Mouse (Mus musculus): Measurements from ENCODE around the gene Casp8.
"Not testable (repeated sequence)": the region's sequence is repeated elsewhere in the genome, so short reads cannot be mapped to it uniquely, and the experiment has no call there.

Gene Casp8

DNA sequence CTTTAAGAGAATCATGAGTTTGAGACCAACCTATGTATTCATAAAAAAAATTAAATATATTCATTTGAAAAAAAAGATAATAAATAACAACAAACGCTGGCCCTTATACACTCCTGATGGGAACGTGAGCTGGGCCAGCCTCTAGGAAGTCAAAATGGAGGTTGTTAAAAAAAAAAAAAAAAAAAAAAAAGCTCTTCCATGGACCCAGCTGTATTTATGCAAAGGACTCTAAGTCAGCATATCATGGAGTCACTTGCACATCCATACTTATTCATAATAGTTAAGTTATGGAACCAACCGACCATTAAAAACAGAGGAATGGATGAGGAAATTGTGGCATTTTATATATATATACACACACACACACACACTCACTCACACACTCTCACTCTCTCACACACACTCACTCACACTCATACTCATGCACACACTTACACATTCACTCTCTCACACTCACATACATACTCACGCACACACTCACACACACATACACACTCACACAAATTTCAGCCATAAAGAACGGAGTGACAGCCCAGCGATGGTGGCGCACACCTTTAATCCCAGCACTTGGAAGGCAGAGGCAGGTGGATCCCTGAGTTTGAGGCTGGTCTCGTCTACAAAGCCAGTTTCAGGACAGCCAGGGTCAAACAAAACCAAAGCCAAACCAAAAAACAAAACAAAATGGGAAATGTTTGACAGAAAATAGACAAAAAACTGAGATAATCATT lies 6.5 kb downstream of the Casp8 start:
- DNase-seq = no peak

DNA sequence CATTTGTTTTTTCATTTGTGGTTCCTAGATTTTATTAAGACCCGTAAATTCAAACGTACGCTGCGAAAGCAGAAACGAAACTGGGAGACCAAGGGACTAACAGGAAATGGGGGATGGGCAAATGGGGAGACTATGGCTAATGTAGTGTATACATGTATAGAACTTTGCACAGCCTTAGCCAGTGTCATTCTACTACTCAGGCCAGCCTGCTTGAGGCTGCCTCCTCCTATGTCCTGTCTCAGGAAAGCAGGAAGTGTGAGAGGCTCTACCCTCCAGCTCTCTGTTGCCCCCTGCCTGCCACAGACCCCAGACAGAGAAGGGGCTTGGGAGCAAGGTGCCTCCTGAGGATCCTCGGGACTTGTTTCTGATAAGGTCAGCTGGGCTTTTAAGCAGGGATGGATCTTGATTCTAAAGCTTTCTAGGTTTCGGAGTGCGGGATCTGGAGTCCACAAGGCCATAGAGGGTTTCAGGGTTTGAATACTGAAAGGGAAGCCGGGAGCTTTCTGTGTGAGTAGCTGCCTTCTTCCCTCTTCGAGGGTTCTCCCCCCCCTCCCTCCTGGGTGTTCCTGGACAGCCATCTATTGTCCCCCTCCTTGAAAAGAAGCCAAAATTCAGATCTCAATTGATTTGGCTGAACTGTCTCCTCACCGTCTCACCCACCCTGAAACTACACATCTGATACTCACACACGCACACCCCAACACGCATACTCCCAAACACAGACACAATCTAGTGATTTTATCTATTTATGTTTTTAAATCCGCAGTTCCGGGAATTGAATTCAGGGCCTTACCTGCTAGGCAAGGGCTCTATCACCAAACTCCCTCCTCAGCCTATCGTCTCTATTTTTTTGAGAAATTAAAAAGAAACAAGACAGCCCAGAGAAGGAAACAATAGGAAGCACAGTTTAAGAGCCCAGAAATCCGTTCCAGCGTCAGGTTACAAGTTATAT lies 7.4 kb downstream of the Casp8 start:
- DNase-seq = peak; percentile 74

DNA sequence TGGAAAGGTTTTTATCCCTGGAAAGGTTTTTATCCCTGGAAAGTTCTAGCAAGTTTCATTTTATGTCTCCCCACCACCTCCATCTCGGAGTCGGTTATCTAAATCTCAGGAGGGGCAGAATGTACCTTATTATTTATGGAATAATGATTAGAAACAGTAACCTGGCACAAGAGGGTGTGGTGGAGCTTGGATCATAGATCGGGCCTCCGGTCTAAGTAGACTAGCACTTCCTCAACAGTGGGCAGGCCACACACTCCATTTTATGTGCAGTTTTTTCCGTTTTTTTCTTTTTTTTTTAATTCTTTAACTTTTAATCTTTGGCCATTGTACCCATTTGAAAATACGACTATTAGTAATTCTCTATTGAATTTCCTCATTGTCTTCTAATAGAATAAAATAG lies 8.4 kb downstream of the Casp8 start:
- DNase-seq = no peak

DNA sequence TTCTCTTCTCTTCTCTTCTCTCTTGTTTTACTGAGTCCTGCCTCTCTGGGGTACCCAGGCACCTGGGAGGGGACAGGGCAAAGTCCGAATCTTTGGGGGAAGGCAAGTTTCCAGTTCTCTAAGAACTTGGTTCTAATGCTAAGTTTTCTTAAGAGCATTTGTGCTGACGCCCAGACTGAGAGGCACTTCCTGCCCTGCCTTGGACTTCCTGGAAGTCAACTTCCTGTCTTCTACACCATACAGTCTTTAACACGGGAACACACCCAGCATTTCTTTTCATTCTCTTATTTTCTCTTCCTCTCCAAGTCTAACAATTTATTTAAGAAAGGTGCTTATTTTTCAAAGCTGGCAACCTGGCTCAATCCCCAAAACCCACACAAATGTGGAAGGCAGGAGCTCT lies 11.5 kb downstream of the Casp8 start:
- DNase-seq = no peak

DNA sequence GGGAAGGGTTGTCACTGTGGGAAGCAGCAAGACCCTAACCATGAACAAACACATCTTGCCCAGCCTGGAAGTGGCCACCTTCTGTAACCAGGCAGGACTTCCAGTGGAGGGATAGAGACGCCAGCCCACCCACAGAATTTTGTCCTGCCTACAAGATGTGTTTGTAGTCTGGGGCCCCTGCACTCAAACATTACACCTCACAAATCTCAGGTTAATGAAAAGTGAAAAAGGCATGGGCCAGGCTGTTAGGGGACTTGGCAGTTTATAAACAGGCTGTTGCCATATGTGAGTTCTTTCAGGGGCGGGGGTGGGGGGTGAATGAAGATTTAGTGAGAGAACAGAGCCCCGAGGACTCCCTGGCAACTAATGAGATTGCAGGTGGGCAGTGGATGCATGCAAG lies 31.1 kb downstream of the Casp8 start:
- no peak for DNase-seq

DNA sequence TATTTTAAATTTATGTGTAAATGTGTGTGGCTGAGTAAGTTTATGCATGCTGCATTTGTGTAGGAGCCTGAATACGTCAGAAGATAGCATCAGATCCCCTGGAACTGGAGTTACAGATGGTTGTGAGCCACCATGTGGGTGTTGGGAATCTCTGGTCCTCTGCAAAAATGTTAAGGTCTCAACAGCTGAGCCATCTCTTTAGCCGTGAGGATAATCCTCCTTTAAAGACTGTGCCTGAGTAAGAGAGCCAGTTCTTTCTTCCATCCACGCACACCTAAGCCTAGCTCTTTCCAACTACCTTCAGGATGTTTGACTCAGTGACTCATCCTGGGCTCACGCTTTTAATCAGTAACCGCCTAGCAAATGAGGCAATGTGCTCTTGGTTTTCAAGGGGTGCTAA lies 35.6 kb downstream of the Casp8 start:
- no peak for DNase-seq

DNA sequence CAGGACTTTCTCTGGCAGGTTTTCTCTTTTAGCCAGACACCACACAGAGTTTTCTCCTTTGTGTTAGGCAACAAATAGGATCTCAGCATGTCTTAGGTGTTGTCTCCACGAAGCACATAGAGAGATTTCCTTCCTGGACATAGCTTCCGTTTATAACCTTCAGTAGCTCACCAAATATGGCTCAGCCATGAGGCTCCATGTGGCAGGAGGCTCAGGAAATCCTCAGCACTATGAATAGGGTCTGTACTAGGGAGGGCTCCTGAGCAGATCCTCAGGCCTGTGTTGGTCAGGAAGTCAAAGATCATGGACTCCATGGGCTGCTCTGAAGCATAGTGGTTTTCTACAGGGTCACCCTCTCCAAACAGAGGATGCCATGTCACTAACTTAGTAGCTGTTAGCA lies 37.0 kb downstream of the Casp8 start:
- DNase-seq = no peak

DNA sequence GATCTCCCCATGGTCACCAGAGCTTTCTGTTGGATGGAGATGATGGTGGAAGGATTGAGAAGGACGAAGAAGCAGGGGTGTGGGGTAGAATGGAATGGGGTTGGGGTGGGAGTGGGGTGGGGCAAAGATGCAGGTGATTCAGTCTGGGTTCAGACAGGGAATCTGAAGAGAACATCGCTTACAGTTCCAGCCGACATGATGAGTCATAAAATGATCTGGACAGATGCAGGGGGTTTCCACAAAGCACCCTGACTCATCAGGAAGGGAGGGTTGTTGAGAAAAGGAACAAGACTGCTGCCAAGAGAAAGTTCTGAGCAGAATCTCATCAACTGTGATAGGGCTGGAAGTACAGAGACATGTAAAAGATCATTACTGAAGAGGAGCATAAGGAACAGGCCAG lies 61.6 kb downstream of the Casp8 start:
- DNase-seq = not testable (repeated sequence)

DNA sequence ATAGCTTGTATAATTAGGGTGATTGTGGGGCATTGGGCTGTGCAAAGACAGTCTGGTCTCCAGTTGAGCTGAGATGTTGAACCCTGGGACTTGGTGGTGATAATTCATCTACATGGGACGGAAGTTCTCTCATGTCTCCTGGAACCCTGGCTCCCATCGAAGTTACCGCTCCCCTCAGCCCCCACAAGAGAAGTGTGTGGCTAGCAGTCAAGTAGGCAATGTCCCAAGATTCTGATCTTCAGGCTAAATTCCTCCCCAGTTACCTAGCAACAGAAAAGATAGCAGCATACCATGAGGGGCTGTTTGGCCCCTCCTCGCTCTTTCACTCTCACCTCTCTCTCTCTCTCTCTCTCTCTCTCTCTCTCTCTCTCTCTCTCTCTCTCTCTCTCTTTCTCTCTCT lies 64.0 kb downstream of the Casp8 start:
- DNase-seq = not testable (repeated sequence)

DNA sequence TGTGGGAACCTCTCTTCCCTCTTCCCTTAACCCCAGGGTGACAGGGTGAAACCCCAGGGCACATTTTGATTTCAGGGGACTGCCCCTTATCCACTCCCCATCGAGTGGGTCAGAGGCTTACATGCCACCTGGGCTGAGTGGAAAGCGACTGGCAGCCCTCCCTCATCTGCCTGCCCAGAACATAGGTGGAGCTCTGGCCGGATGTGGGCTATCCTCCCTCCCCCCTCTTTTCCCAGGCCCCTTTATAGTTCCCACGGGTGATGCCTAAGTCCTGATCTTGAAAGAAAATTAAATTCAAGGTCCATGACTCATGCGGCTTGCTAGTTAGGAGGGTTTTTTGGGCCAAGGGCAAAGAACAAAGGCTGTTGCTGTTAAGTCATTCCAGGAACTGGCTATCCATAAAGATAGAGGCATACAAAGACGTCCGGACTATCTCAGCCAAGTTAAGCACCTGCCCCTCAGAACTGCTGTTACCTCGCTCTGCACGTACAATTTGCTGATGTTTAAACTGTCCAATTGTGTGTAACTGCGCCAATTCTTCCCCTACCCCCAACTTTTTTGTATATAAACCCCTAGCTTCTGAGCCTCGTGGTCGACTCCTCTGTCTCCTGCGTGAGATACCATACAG lies 64.7 kb downstream of the Casp8 start:
- peak; percentile 7 for DNase-seq

DNA sequence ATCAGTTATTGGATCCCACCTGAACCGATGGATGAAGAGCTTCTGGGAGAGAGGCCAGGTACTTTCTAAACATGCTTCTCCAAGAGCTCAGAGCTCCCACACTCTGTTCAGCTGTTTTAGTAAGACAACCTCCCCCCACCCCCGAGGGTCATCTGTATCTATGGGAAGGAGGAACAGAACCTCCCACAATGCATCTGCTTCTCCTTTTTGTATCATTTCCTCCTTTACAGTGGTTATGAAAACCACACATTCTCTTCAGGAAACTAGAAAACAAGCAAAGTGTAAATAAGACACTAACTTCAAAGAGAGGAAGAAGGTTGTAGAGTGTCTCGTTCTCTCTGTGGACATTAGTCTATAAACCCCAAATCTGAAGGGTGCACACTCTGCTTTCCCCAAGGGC lies 65.4 kb downstream of the Casp8 start:
- not testable (repeated sequence) for DNase-seq

DNA sequence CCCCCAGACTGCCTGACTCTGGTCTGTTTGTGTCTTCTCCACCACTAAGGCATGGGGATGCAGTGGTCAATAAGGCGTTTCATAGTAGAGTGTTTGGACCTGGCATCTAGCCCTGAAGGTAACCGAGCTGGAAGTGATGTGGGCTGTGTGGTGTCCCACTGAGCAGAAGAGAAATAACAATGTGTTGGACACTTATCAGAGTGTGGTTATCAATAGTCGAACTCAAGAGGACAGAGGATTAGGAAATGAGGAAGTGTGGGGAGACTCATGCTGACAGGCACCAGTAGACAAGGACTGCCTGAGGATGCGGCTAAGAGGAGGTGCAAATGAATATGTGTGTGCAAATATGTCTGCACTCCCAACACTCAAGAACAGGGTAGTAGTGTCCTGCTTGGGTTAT lies 81.3 kb downstream of the Casp8 start:
- not testable (repeated sequence) for DNase-seq

DNA sequence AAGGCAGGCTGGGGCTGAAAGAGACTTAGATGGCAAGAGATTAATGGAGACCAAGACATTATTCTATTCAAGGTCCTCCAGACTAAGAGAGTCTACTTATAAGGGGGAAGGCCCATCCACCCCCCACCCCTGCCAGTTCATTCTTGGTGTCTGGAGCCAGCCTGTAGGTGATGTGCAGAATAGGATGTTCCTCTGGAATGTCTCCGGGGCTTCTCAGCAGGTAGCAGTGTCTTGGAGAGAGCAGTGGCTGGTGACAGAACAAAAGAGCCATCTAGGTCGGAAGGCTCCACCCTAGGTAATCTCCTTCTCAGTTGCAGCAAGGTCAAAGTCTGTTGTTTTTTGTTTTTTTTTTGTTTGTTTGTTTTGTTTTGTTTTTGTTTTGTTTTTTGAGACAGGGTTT lies 84.1 kb downstream of the Casp8 start:
- DNase-seq = not testable (repeated sequence)

DNA sequence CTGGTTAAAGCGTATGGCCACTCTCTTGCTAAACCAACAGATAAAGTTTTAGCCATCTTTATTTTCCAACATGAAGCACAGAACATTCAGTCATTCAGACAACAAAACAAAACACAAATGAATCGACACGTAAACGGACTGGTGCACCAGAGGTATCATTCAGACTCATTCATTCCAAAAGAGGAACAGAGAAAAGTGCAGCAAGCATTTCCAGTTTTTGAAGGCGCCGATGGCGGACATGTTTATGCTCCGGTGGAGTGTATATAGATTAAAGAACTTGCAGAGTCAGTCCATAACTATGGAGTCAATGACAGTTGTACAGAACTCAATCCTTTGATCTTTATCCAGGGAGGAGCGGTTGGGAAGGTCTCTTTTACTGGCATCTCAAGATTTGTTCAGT lies 88.1 kb downstream of the Casp8 start:
- not testable (repeated sequence) for DNase-seq

DNA sequence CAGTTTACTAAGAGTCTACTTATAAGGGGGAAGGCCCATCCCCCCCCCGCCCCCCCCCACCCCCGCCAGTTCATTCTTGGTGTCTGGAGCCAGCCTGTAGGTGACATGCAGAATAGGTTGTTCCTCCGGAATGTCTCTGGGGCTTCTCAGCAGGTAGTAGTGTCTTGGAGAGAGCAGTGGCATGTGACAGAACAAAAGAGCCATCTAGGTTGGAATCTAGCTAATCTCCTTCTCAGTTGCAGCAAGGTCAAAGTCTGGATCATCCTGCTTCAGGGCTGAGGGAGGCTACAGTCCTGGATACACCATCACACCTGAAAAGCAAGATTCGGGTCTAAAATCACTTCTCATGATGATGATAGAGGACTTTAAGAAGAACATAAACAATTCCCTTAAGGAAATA lies 90.5 kb downstream of the Casp8 start:
- DNase-seq = no peak

DNA sequence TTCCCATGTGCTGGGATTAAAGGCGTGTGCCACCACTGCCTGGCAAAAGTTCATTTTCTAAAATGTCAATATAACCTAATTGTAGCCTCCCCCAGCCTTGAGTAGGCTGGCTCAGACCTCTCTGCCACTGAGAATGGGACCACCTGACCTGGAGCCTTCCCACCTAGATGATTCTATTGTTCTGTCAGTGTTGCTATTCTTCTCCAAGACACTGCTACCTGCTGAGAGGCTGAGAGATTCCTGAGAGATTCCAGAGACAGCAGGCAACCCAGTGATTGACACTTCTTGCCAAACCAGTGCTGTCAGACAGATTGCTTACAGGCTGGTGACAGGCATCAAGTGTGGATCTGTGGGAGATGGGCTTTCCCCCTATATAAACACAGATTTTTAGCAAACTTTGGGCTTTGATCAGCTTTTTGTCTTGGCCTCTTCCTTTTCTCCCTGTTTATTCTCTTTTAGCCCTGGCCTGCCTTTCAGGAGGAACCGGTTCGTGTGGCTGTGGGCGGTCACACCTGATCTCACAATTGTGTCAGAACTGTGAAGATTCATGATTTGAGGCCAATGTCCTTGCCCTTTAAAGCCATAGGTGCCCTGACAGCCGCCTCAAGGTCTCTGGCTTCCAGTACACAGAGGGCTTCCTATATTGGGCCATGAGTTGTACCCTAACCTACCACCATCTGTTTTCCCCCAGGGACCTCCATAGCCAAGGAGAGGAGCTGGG lies 94.8 kb downstream of the Casp8 start:
- DNase-seq = peak; percentile 4

DNA sequence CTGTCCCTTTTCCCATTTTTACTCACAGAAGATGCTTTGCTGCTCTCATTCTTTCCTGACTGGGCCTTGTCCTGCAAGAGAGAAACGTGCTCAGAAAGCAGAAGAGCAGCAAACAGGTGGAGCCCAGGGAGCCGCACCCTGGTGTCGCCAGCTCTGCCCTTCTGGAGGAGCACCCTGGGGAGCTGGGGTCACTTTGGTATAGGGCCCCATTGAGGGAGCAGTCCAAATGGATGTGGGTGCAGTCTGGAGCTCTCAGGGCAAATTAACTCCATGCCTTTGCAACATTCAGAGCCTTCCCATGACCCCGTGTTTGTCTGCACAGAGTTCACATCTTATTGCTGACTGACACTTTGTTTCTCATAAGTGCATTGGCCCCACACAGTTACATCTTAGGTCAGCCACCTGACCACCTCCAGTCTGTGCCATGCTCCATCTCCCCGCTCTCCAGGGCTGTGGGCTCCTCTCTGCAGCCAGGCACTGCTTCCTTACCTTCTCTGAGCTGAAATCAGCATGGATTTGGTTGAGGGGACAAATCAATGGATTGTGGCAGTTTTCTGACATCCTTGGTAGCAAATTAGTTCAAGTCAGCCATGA lies 95.6 kb downstream of the Casp8 start:
- DNase-seq = not testable (repeated sequence)

DNA sequence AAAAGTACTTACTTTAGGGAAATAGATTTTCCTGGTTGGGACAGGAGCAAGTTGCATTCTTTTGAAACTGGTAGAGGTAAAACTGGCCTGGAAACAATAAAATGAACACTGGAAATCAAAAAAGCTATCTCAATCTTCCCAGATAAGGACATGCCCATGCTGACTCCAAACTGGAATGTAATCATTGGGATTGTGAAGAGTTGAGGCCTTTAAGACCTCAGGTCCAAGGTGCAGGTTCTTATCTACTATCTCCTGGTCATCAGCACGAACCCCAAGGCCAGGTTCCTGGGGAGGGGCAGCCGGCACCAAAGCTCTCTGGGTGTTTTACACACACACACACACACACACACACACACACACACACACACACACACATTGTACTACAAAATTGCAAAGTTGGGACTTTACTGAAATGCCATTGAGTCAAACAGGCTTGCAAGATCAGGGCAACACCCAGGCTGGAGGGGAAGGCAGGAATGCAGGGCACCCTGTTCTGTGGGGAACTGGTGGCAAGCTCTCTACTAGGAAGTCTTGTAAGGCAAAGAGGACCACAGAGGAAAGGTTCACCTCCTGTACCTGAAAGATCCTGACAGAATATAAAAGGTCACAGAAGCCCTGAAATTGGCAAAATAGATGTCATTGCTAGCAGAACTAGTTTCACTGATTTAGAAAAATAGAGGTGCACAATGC lies 96.5 kb downstream of the Casp8 start:
- DNase-seq = not testable (repeated sequence)

DNA sequence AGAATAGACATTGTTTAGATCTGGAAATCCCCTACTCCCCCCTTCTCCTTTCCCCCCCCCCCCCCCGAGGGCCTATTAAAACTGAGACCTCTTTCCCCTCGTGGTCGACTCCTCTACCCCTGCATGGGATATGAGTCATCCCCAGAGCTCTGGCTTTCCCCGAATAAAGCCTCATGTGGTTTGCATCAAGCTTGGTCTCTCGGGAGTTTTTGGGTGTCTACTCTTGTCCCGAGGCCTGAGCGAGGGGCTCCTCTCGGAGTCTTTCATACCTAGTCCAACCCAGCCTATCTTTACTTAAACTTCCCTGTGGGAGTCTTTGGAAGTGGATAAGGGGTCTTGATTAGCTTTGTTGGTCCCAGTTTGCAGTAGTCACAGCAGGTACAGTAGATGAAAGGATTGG lies 97.2 kb downstream of the Casp8 start:
- DNase-seq = not testable (repeated sequence)
